Mouse (Mus musculus) heart, embryonic 10.5 days (tissue): ENCODE measurements around the gene Fbxw11. TPM values are rescaled to one million over a fixed set of nuclear protein-coding genes. Genes with fewer than 3 reads are reported as not detected.

Experiments used
- DNase-seq: peaks from one replicate; pipeline ENCODE4 v3.0.0-alpha.2; 2017; ENCODE audit warnings: low spot score
- H3K27ac ChIP-seq: fragments of 300-500 bp; sonication (generic); 2 replicates; pipeline ENCODE4 v1.5.1; 2016; ENCODE audit warnings: mild to moderate bottlenecking
- H3K27me3 ChIP-seq: fragments of 300-500 bp; sonication (generic); 2 replicates; pipeline ENCODE4 v1.6.1; 2016; ENCODE audit warnings: mild to moderate bottlenecking; ENCODE audit not compliant: poor library complexity, insufficient read depth, severe bottlenecking
- H3K36me3 ChIP-seq: fragments of 300-500 bp; sonication (generic); 2 replicates; pipeline ENCODE4 v1.6.1; 2016; ENCODE audit warnings: mild to moderate bottlenecking, moderate library complexity
- H3K4me1 ChIP-seq: fragments of 300-500 bp; sonication (generic); 2 replicates; pipeline ENCODE4 v1.6.1; 2016; ENCODE audit warnings: mild to moderate bottlenecking
- H3K4me3 ChIP-seq: fragments of 300-500 bp; sonication (generic); 2 replicates; pipeline ENCODE4 v1.5.1; 2016; ENCODE audit warnings: mild to moderate bottlenecking, moderate library complexity
- H3K9me3 ChIP-seq: fragments of 300-500 bp; sonication (generic); 2 replicates; pipeline ENCODE4 v1.6.1; 2016; ENCODE audit warnings: mild to moderate bottlenecking, moderate library complexity
- WGBS: fragments of 180-500 bp; shearing (Covaris S2); methylation state at CpG from one replicate; pipeline ENCODE4 v1.1.7; 2016; 5-methylcytosine and 5-hydroxymethylcytosine counted together
- polyA plus RNA-seq: library from polyadenylated mRNA; unstranded; fragments of >200 nt; fragmentation: Nextera tagmentation; extraction: Ambion mirVana; gene quantifications from 2 replicates; pipeline ENCODE4 v1.2.1, GENCODE M21; 2016

Gene Fbxw11
- polyA plus RNA-seq, 1 experiment from 2014 or later = 61.1 TPM

DNA sequence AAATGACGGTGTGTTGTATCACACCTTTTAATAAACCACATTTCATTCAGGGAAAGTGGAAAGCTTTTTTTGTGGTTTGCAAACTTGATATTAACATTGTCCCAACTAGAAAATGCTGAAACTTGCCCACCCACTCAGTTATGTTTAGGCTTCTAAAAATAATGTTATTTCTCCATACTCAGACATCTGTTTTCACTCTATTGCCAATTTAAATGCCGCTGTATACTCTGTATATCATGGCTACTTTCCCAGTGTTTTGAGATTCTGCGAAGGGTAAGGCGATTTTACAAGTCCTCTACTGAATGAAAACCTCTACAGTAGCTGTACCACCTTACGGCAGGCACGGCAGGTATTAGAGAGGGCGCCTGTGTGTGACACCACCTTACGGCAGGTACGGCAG is 82.6 kb downstream of the Fbxw11 start:
- no peaks in the 10 kb centered on the region for H3K4me1 ChIP-seq
- H3K36me3 ChIP-seq = peaks cover 22% of the 10 kb centered on the region
- no peaks in the 10 kb centered on the region for H3K9me3 ChIP-seq
- H3K4me3 ChIP-seq = no peak overlapping the region
- DNase-seq = no peak
- H3K27me3 ChIP-seq = no peaks in the 10 kb centered on the region
- 95% methylated on average over 9 of the region's 9 CpGs for WGBS
- H3K27ac ChIP-seq = no peak overlapping the region

GRCm38 (mm10) chr11:32732467-32732866 is 89.9 kb downstream of the Fbxw11 start:
- no peaks in the 10 kb centered on the region for H3K4me1 ChIP-seq
- no peak overlapping the region for H3K27ac ChIP-seq
- DNase-seq = no peak
- 76% methylated on average over 5 of the region's 5 CpGs for WGBS
- H3K9me3 ChIP-seq = no peaks in the 10 kb centered on the region
- H3K4me3 ChIP-seq = no peak overlapping the region
- H3K27me3 ChIP-seq = no peaks in the 10 kb centered on the region
- H3K36me3 ChIP-seq = peaks cover 67% of the 10 kb centered on the region

- WGBS = 90% methylated on average over 6 of the region's 6 CpGs
- DNase-seq = no peak
- Histone ChIP-seq H3K27ac (no peak overlapping the region), H3K36me3 (peaks cover 68% of the 10 kb centered on the region), H3K27me3 (no peaks in the 10 kb centered on the region), H3K4me1 (no peaks in the 10 kb centered on the region), H3K9me3 (no peaks in the 10 kb centered on the region), H3K4me3 (no peak overlapping the region)
Measured at GRCm38 (mm10) chr11:32733195-32733594, 90.7 kb downstream of the Fbxw11 start.

- no peaks in the 10 kb centered on the region for H3K9me3 ChIP-seq
- no peak overlapping the region for H3K27ac ChIP-seq
- 76% methylated on average over 2 of the region's 2 CpGs for WGBS
- no peaks in the 10 kb centered on the region for H3K4me1 ChIP-seq
- no peak overlapping the region for H3K4me3 ChIP-seq
- no peaks in the 10 kb centered on the region for H3K27me3 ChIP-seq
- peak; percentile 64 for DNase-seq
- H3K36me3 ChIP-seq = peaks cover 93% of the 10 kb centered on the region
Measured at GRCm38 (mm10) chr11:32736371-32736770, 93.8 kb downstream of the Fbxw11 start.

DNA sequence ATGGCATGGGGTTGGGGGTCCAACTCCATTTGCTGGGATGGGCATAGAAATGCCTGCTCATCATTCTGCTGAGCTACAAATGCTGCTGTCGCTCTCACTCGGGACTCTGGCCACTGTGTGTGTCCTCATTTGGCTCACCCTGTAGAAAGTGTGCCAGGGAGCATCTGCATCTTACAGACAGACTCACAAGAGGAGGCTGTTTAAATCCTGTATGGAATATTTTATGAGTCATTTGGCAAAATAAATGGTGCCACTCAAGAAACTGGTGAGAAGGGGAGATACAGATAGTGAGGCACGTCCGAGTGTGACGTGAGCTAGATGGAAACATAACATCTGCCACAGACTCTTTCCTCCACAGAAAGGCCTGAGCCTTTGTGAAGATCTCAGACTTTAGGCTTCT is 95.2 kb downstream of the Fbxw11 start:
- peaks cover 92% of the 10 kb centered on the region for H3K36me3 ChIP-seq

GRCm38 (mm10) chr11:32743891-32744290 is 101.4 kb downstream of the Fbxw11 start:
- DNase-seq = no peak
- Histone ChIP-seq H3K27ac (no peak overlapping the region), H3K27me3 (no peaks in the 10 kb centered on the region), H3K36me3 (peaks cover 82% of the 10 kb centered on the region), H3K4me1 (peaks cover 13% of the 10 kb centered on the region), H3K4me3 (no peak overlapping the region), H3K9me3 (no peaks in the 10 kb centered on the region)
- 76% methylated on average over 5 of the region's 5 CpGs for WGBS

More for the DNA sequence above, 95.2 kb downstream of the Fbxw11 start:
- Histone ChIP-seq H3K27me3 (no peaks in the 10 kb centered on the region), H3K4me3 (no peak overlapping the region), H3K9me3 (no peaks in the 10 kb centered on the region), H3K4me1 (no peaks in the 10 kb centered on the region), H3K27ac (no peak overlapping the region)
- no peak for DNase-seq
- WGBS = 88% methylated on average over 5 of the region's 5 CpGs

DNA sequence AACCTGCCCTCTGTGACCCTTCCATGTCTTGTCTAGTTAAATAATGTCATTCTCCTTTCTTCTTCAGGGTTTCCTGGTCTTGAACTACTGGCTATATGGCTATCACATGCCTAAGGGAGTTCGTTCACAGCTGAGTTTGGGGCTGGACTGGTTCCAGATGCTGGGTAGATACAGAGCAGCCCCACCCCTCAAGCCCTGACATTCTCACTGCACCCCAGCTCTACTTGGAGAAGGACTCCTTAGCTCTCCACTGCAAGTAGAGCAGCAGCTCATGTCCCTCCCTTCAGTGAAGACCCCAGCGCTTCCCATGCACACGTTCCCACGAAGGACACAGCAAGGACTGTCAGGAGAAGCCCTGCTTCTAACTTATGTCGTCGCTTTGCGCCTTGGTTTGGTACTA is 101.9 kb downstream of the Fbxw11 start:
- Histone ChIP-seq H3K27me3 (no peaks in the 10 kb centered on the region), H3K4me3 (no peak overlapping the region), H3K4me1 (peaks cover 14% of the 10 kb centered on the region), H3K9me3 (no peaks in the 10 kb centered on the region), H3K36me3 (peaks cover 76% of the 10 kb centered on the region), H3K27ac (no peak overlapping the region)
- DNase-seq = no peak
- WGBS = 88% methylated on average over 7 of the region's 7 CpGs

DNA sequence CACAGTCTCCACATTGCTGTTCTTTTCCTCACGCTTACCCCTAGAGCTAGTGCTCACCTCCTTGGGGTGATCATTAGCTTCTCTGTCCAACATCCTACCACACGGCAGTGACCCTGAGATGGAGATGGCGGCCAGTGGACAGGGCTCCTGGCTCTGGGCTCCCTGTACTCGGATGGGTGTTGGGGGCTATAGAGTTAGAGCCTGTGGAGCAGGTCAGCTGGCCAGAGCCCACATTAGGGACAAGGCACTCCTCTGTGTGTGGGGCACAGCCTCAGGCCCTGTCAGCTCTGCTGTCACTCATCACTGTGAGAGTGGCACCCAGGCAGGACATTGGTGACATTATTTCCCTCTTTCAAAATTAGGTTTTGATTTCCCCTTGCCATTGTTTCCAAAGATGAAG is 102.9 kb downstream of the Fbxw11 start:
- Histone ChIP-seq H3K27me3 (no peaks in the 10 kb centered on the region), H3K36me3 (peaks cover 66% of the 10 kb centered on the region), H3K4me1 (peaks cover 14% of the 10 kb centered on the region), H3K9me3 (no peaks in the 10 kb centered on the region), H3K27ac (no peak overlapping the region), H3K4me3 (no peak overlapping the region)
- DNase-seq = peak; percentile 75
- WGBS = 86% methylated on average over 4 of the region's 4 CpGs

- peak; percentile 75 for DNase-seq
- Histone ChIP-seq H3K27me3 (no peaks in the 10 kb centered on the region), H3K4me3 (no peak overlapping the region), H3K9me3 (no peaks in the 10 kb centered on the region), H3K4me1 (peaks cover 14% of the 10 kb centered on the region), H3K36me3 (peaks cover 61% of the 10 kb centered on the region), H3K27ac (no peak overlapping the region)
- 67% methylated on average over 5 of the region's 5 CpGs for WGBS
Measured at GRCm38 (mm10) chr11:32746036-32746435, 103.5 kb downstream of the Fbxw11 start.

DNA sequence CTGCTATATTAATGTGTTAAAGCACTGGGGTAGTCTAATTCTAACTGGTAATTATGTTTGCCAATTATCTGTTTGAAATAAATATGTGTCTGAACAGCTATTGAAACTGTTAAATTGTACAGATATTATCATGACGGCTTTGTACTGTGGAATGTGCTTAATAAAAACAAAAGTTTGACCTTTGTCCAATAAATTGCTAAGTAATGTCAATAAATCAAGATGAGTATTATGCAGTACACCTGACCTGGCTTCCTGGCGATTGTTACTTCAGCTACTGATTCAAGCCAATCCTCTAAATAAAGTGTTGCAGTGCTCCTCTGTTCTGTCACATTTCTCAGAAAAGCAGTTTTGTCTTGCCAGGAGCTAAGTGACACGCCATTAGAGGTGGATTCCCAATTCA is 104.0 kb downstream of the Fbxw11 start:
- Histone ChIP-seq H3K36me3 (peaks cover 57% of the 10 kb centered on the region), H3K27me3 (no peaks in the 10 kb centered on the region)

GRCm38 (mm10) chr11:32748800-32749199 is 106.3 kb downstream of the Fbxw11 start:
- Histone ChIP-seq H3K27me3 (no peaks in the 10 kb centered on the region), H3K4me3 (no peak overlapping the region), H3K4me1 (peaks cover 19% of the 10 kb centered on the region), H3K9me3 (no peaks in the 10 kb centered on the region), H3K36me3 (peaks cover 37% of the 10 kb centered on the region), H3K27ac (no peak overlapping the region)
- DNase-seq = peak; percentile 88
- 53% methylated on average over 4 of the region's 4 CpGs for WGBS

More for the DNA sequence above, 104.0 kb downstream of the Fbxw11 start:
- H3K4me3 ChIP-seq = no peak overlapping the region
- no peak overlapping the region for H3K27ac ChIP-seq
- no peak for DNase-seq
- H3K4me1 ChIP-seq = peaks cover 15% of the 10 kb centered on the region
- WGBS = 84% methylated on average over 3 of the region's 3 CpGs
- H3K9me3 ChIP-seq = no peaks in the 10 kb centered on the region

GRCm38 (mm10) chr11:32751863-32752594 is 109.5 kb downstream of the Fbxw11 start:
- H3K27ac ChIP-seq = no peak overlapping the region
- WGBS = 65% methylated on average over 7 of the region's 7 CpGs
- peaks cover 8% of the 10 kb centered on the region for H3K36me3 ChIP-seq
- DNase-seq = no peak
- peaks cover 9% of the 10 kb centered on the region; the same call in 1 of the 2 replicates for H3K4me1 ChIP-seq
- H3K4me3 ChIP-seq = no peak overlapping the region
- H3K9me3 ChIP-seq = no peaks in the 10 kb centered on the region
- H3K27me3 ChIP-seq = no peaks in the 10 kb centered on the region

GRCm38 (mm10) chr11:32752595-32752885 is 110.0 kb downstream of the Fbxw11 start:
- peak; percentile 77 for DNase-seq
- H3K9me3 ChIP-seq = no peaks in the 10 kb centered on the region
- H3K4me1 ChIP-seq = peaks cover 9% of the 10 kb centered on the region; the same call in 1 of the 2 replicates
- H3K27ac ChIP-seq = no peak overlapping the region
- no peak overlapping the region for H3K4me3 ChIP-seq
- H3K27me3 ChIP-seq = no peaks in the 10 kb centered on the region
- WGBS = 65% methylated on average over 5 of the region's 5 CpGs
- peaks cover 3% of the 10 kb centered on the region; the same call in 1 of the 2 replicates for H3K36me3 ChIP-seq

DNA sequence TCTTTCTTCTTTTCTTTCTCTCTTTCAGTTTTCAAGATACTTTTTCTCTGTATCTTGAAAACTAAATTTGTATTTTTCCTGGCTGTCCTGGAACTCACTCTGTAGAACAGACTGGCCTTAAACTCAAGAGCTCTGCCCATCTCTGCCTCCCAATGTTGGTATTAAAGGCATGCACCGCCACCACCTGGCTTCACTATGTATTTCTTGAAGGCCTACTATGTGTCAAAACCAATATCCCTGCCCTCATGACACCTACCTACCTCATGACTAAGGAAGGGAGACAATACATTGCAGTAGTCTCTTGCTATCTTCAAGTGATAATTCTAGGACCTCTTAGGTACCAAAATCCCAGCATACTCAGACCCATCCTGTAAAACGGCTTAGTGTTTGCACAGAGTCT is 110.8 kb downstream of the Fbxw11 start:
- WGBS = 82% methylated on average over 2 of the region's 2 CpGs
- Histone ChIP-seq H3K27ac (no peak overlapping the region), H3K36me3 (no peaks in the 10 kb centered on the region), H3K4me3 (no peak overlapping the region), H3K27me3 (no peaks in the 10 kb centered on the region), H3K4me1 (peaks cover 9% of the 10 kb centered on the region; the same call in 1 of the 2 replicates), H3K9me3 (no peaks in the 10 kb centered on the region)
- no peak for DNase-seq
